Mouse (Mus musculus) lung, postnatal 0 days (tissue): ENCODE results near the gene Rap1gap2.

Experiments
- CTCF ChIP-seq: IDR thresholded peaks from 2 replicates; pipeline ENCODE4 v1.5.1; 2016; ENCODE audit warnings: antibody characterized with exemption, mild to moderate bottlenecking
- EP300 ChIP-seq: IDR thresholded peaks from 2 replicates; pipeline ENCODE4 v1.6.1; 2016; ENCODE audit warnings: antibody characterized with exemption, mild to moderate bottlenecking, control low read depth

- TF ChIP-seq CTCF (no peak), EP300 (no peak)
Observed at GRCm38 (mm10) chr11:74499521-74500099, 111.1 kb downstream of the Rap1gap2 start.
